Mouse (Mus musculus) hindbrain, postnatal 0 days (tissue): ENCODE data around the gene Suclg2. TPM values are rescaled to one million over a fixed set of nuclear protein-coding genes. Genes with fewer than 3 reads are reported as not detected.
"Not testable (repeated sequence)": the region's sequence is repeated elsewhere in the genome, so short reads cannot be mapped to it uniquely, and the experiment has no call there.

Source experiments
- ATAC-seq: fragments of 200-750 bp; cut with Nextera tagmentation; 2 replicates; pipeline ENCODE4 v1.8.0; 2017; ENCODE audit warnings: mild to moderate bottlenecking, moderate TSS enrichment, moderate library complexity
- DNase-seq: peaks from one replicate; pipeline ENCODE4 v3.0.0-alpha.2; 2015; ENCODE audit warnings: low spot score
- H3K27ac ChIP-seq: fragments of 300-500 bp; sonication (generic); 2 replicates; pipeline ENCODE4 v1.5.1; 2014; ENCODE audit warnings: mild to moderate bottlenecking
- H3K27me3 ChIP-seq: fragments of 300-500 bp; sonication (generic); 2 replicates; pipeline ENCODE4 v1.6.1; 2014; ENCODE audit warnings: low read length, mixed read lengths; ENCODE audit not compliant: insufficient read depth
- H3K36me3 ChIP-seq: fragments of 300-500 bp; sonication (generic); 2 replicates; pipeline ENCODE4 v1.6.1; 2014; ENCODE audit warnings: low read length, mixed read lengths; ENCODE audit not compliant: insufficient read depth
- H3K4me1 ChIP-seq: fragments of 300-500 bp; sonication (generic); 2 replicates; pipeline ENCODE4 v1.6.1; 2014; ENCODE audit warnings: antibody characterized with exemption, low read length, mixed read lengths; ENCODE audit not compliant: insufficient read depth
- H3K4me2 ChIP-seq: fragments of 300-500 bp; sonication (generic); 2 replicates; pipeline ENCODE4 v1.6.1; 2014; ENCODE audit warnings: low read depth, mild to moderate bottlenecking, low read length, moderate library complexity, mixed read lengths
- H3K4me3 ChIP-seq: fragments of 300-500 bp; sonication (generic); 2 replicates; pipeline ENCODE4 v1.5.1; 2014; ENCODE audit warnings: low read length
- H3K9ac ChIP-seq: fragments of 300-500 bp; sonication (generic); replicated peaks from 2 replicates; pipeline ENCODE4 v1.6.1; 2014; ENCODE audit warnings: mild to moderate bottlenecking, low read length, moderate library complexity, mixed read lengths
- H3K9me3 ChIP-seq: fragments of 300-500 bp; sonication (generic); 2 replicates; pipeline ENCODE4 v1.6.1; 2016; ENCODE audit warnings: low read length, mixed read lengths
- CTCF ChIP-seq: IDR thresholded peaks from 2 replicates; pipeline ENCODE4 v1.5.1; 2016; ENCODE audit warnings: antibody characterized with exemption, control low read depth, low read depth
- WGBS: fragments of 180-500 bp; shearing (Covaris S2); extraction: QIAGEN DNeasy Blood & Tissue Kit; methylation state at CpG from one replicate; pipeline ENCODE4 v1.1.7; 2014; 5-methylcytosine and 5-hydroxymethylcytosine counted together
- polyA plus RNA-seq: library from polyadenylated mRNA; unstranded; fragments of >200 nt; fragmentation: Nextera tagmentation; extraction: Ambion mirVana; gene quantifications from 2 replicates; pipeline ENCODE4 v1.2.1, GENCODE M21; 2015
- total RNA-seq: library from RNA; depleted of rRNA; stranded (reverse); fragments of >200 nt; gene quantifications from 2 replicates; pipeline ENCODE4 v1.2.3, GENCODE M21; 2014

The Suclg2 gene
- total and polyA plus RNA-seq, 2 experiments from 2014 or later: 13.9 to 22.6 TPM

GRCm38 (mm10) chr6:95618434-95618833 lies 100.2 kb downstream of the Suclg2 start:
- H3K4me3 ChIP-seq: no peak overlapping the region
- no peak for TF ChIP-seq CTCF
- ATAC-seq: no peak
- no peak overlapping the region for H3K9ac ChIP-seq
- H3K4me2 ChIP-seq: no peak overlapping the region
- no peaks in the 10 kb centered on the region for H3K9me3 ChIP-seq
- no peak for DNase-seq
- no peaks in the 10 kb centered on the region for H3K27me3 ChIP-seq
- H3K36me3 ChIP-seq: no peaks in the 10 kb centered on the region
- no peak overlapping the region for H3K27ac ChIP-seq
- no peaks in the 10 kb centered on the region for H3K4me1 ChIP-seq
- 89% methylated on average over 4 of the region's 4 CpGs for WGBS

- no peak overlapping the region for H3K4me3 ChIP-seq
- no peaks in the 10 kb centered on the region for H3K36me3 ChIP-seq
- no peak overlapping the region for H3K9ac ChIP-seq
- H3K9me3 ChIP-seq: no peaks in the 10 kb centered on the region
- ATAC-seq (no peak), DNase-seq (no peak)
- 82% methylated on average over 3 of the region's 3 CpGs for WGBS
- no peak for TF ChIP-seq CTCF
- H3K27me3 ChIP-seq: no peaks in the 10 kb centered on the region
- no peak overlapping the region for H3K4me2 ChIP-seq
- no peak overlapping the region for H3K27ac ChIP-seq
- H3K4me1 ChIP-seq: no peaks in the 10 kb centered on the region
These were observed 105.4 kb downstream of the Suclg2 start for GRCm38 (mm10) chr6:95613228-95613627.

- DNase-seq: no peak
- H3K9ac ChIP-seq: no peak overlapping the region
- no peaks in the 10 kb centered on the region for H3K9me3 ChIP-seq
- no peaks in the 10 kb centered on the region for H3K36me3 ChIP-seq
- no peak overlapping the region; the same call in 1 of the 2 replicates for H3K27ac ChIP-seq
- WGBS: 76% methylated on average over 3 of the region's 3 CpGs
- H3K4me1 ChIP-seq: no peaks in the 10 kb centered on the region
- no peak overlapping the region for H3K4me2 ChIP-seq
- no peak for TF ChIP-seq CTCF
- no peak for ATAC-seq
- H3K27me3 ChIP-seq: no peaks in the 10 kb centered on the region
- H3K4me3 ChIP-seq: no peak overlapping the region
These were observed 106.1 kb downstream of the Suclg2 start for GRCm38 (mm10) chr6:95612412-95613022.

GRCm38 (mm10) chr6:95611059-95611458 lies 107.5 kb downstream of the Suclg2 start:
- Histone ChIP-seq H3K4me3 (no peak overlapping the region), H3K4me1 (no peaks in the 10 kb centered on the region), H3K36me3 (no peaks in the 10 kb centered on the region), H3K9me3 (no peaks in the 10 kb centered on the region), H3K27ac (no peak overlapping the region), H3K9ac (no peak overlapping the region), H3K4me2 (no peak overlapping the region), H3K27me3 (no peaks in the 10 kb centered on the region)
- no peak for TF ChIP-seq CTCF
- ATAC-seq (no peak), DNase-seq (no peak)
- WGBS: 93% methylated on average over 3 of the region's 3 CpGs

GRCm38 (mm10) chr6:95608123-95608522 lies 110.5 kb downstream of the Suclg2 start:
- H3K4me3 ChIP-seq: no peak overlapping the region
- 81% methylated on average over 3 of the region's 3 CpGs for WGBS
- H3K4me1 ChIP-seq: no peaks in the 10 kb centered on the region
- H3K27ac ChIP-seq: no peak overlapping the region
- no peaks in the 10 kb centered on the region for H3K36me3 ChIP-seq
- no peaks in the 10 kb centered on the region for H3K9me3 ChIP-seq
- no peak overlapping the region for H3K4me2 ChIP-seq
- ATAC-seq (no peak), DNase-seq (no peak)
- H3K9ac ChIP-seq: no peak overlapping the region
- no peaks in the 10 kb centered on the region for H3K27me3 ChIP-seq
- no peak for TF ChIP-seq CTCF

GRCm38 (mm10) chr6:95600731-95601130 lies 117.9 kb downstream of the Suclg2 start:
- H3K9ac ChIP-seq: not testable (repeated sequence)

More at GRCm38 (mm10) chr6:95600731-95601130, 117.9 kb downstream of the Suclg2 start:
- 92% methylated on average over 8 of the region's 8 CpGs for WGBS
- DNase-seq, H3K27ac ChIP-seq, H3K9me3 ChIP-seq, H3K4me3 ChIP-seq, H3K4me2 ChIP-seq, H3K27me3 ChIP-seq, H3K4me1 ChIP-seq, ATAC-seq, H3K36me3 ChIP-seq: not testable (repeated sequence)
